Mouse (Mus musculus) telencephalon, adult 2 months (tissue): ENCODE results near the gene Olfr1246.
"Not testable (repeated sequence)": the region's sequence is repeated elsewhere in the genome, so short reads cannot be mapped to it uniquely, and the experiment has no call there.

Source experiments
- DNase-seq: peaks from one replicate; pipeline ENCODE4 v3.0.0-alpha.2; 2011; ENCODE audit warnings: low read depth, low spot score

Olfr1246 gene

GRCm38 (mm10) chr2:89593057-89593456, at the start of gene Olfr1246:
Gene Olfr1246, minus strand, starts transcription at chr2:89593157.
- DNase-seq, result no peak

- DNase-seq, result no peak
Measured at GRCm38 (mm10) chr2:89634883-89635282, 41.9 kb upstream of the Olfr1246 start, which contains the start of gene Olfr1249. Gene Olfr1249, minus strand, starts transcription at chr2:89634983.

- DNase-seq, result not testable (repeated sequence)
Measured at GRCm38 (mm10) chr2:89618145-89618544, 25.2 kb upstream of the Olfr1246 start, which contains the start of gene Olfr1248. Gene Olfr1248, minus strand, starts transcription at chr2:89618245.

- no peak for DNase-seq
Measured at GRCm38 (mm10) chr2:89614030-89614429, 21.1 kb upstream of the Olfr1246 start, which contains the start of gene Olfr1247. Gene Olfr1247, minus strand, starts transcription at chr2:89614130.

GRCm38 (mm10) chr2:89578347-89578746, 14.6 kb downstream of the Olfr1246 start, which contains the start of gene Olfr1245:
Gene Olfr1245, minus strand, starts transcription at chr2:89578447.
- DNase-seq, result no peak

- DNase-seq, result not testable (repeated sequence)
Measured at GRCm38 (mm10) chr2:89562706-89563105, 30.3 kb downstream of the Olfr1246 start.

- peak; percentile 2 for DNase-seq
Measured at GRCm38 (mm10) chr2:89544516-89544915, 48.4 kb downstream of the Olfr1246 start.

- peak; percentile 32 for DNase-seq
Measured at GRCm38 (mm10) chr2:89539923-89540322, 53.0 kb downstream of the Olfr1246 start.
